Mouse (Mus musculus) stomach, postnatal 0 days (tissue): ENCODE results near the gene Mpg. TPM values are rescaled to one million over a fixed set of nuclear protein-coding genes. Genes with fewer than 3 reads are reported as not detected.
A peak's percentile ranks its signal among the peaks of the same experiment; 100 is the strongest.

Experiments
- ATAC-seq: fragments of 200-750 bp; cut with Nextera tagmentation; 2 replicates; pipeline ENCODE4 v1.8.0; 2017; ENCODE audit not compliant: low FRiP score, low TSS enrichment
- DNase-seq: peaks from one replicate; pipeline ENCODE4 v3.0.0-alpha.2; 2016; ENCODE audit warnings: low spot score
- H3K27ac ChIP-seq: fragments of 300-500 bp; sonication (generic); replicated peaks from 2 replicates; pipeline ENCODE4 v1.5.1; 2014; ENCODE audit warnings: mild to moderate bottlenecking, control low read depth
- H3K27me3 ChIP-seq: fragments of 300-500 bp; sonication (generic); 2 replicates; pipeline ENCODE4 v1.6.1; 2014; ENCODE audit warnings: low read length; ENCODE audit not compliant: control insufficient read depth, insufficient read depth
- H3K36me3 ChIP-seq: fragments of 300-500 bp; sonication (generic); 2 replicates; pipeline ENCODE4 v1.6.1; 2014; ENCODE audit warnings: low read length, mixed read lengths; ENCODE audit not compliant: control insufficient read depth, insufficient read depth
- H3K4me1 ChIP-seq: fragments of 300-500 bp; sonication (generic); replicated peaks from 2 replicates; pipeline ENCODE4 v1.6.1; 2014; ENCODE audit warnings: antibody characterized with exemption; ENCODE audit not compliant: control insufficient read depth, insufficient read depth
- H3K4me2 ChIP-seq: fragments of 300-500 bp; sonication (generic); replicated peaks from 2 replicates; pipeline ENCODE4 v1.6.1; 2014; ENCODE audit warnings: low read depth, mild to moderate bottlenecking, control low read depth, moderate library complexity
- H3K4me3 ChIP-seq: fragments of 300-500 bp; sonication (generic); 2 replicates; pipeline ENCODE4 v1.5.1; 2014; ENCODE audit warnings: low read depth, low read length, control low read depth
- H3K9ac ChIP-seq: fragments of 300-500 bp; sonication (generic); 2 replicates; pipeline ENCODE4 v1.6.1; 2014; ENCODE audit warnings: mild to moderate bottlenecking, low read length, control low read depth, mixed read lengths
- H3K9me3 ChIP-seq: fragments of 300-500 bp; sonication (generic); 2 replicates; pipeline ENCODE4 v1.6.1; 2016; ENCODE audit warnings: low read length; ENCODE audit not compliant: control insufficient read depth
- CTCF ChIP-seq: IDR thresholded peaks from 2 replicates; pipeline ENCODE4 v1.5.1; 2016; ENCODE audit warnings: antibody characterized with exemption, low read depth, mild to moderate bottlenecking, moderate library complexity
- EP300 ChIP-seq: optimal IDR thresholded peaks from 2 replicates; pipeline ENCODE3; 2016; ENCODE audit warnings: antibody characterized with exemption
- WGBS: fragments of 180-500 bp; shearing (Covaris S2); extraction: QIAGEN DNeasy Blood & Tissue Kit; methylation state at CpG from one replicate; pipeline ENCODE4 v1.1.7; 2014; 5-methylcytosine and 5-hydroxymethylcytosine counted together
- polyA plus RNA-seq: library from polyadenylated mRNA; unstranded; fragments of >200 nt; fragmentation: Nextera tagmentation; extraction: Ambion mirVana; gene quantifications from 2 replicates; pipeline ENCODE4 v1.2.1, GENCODE M21; 2015

Mpg gene
- polyA plus RNA-seq, 1 experiment from 2014 or later = 19.9 TPM

- H3K9ac ChIP-seq = no peak overlapping the region
- peaks cover 23% of the 10 kb centered on the region; the same call in 1 of the 2 replicates for H3K36me3 ChIP-seq
- H3K27ac ChIP-seq = 0 out of 2 replicates have a peak overlapping the region, but pooled peaks have one; percentile 40
- no peak overlapping the region for H3K4me3 ChIP-seq
- H3K27me3 ChIP-seq = no peaks in the 10 kb centered on the region
- TF ChIP-seq EP300 (no peak), CTCF (no peak)
- no peak overlapping the region for H3K4me2 ChIP-seq
- no peaks in the 10 kb centered on the region for H3K9me3 ChIP-seq
- 0 out of 2 replicates have a peak, but pooled peaks cover 2% of the 10 kb centered on the region for H3K4me1 ChIP-seq
- 78% methylated on average over 9 of the region's 9 CpGs for WGBS
- DNase-seq (peak; percentile 64), ATAC-seq (peak; percentile 66)
These were observed 15.7 kb upstream of the Mpg start for GRCm38 (mm10) chr11:32210623-32211022.

- no peak for TF ChIP-seq EP300
- no peak for TF ChIP-seq CTCF
- H3K27ac ChIP-seq = no peak overlapping the region
- no peak overlapping the region for H3K4me3 ChIP-seq
- H3K4me1 ChIP-seq = no peaks in the 10 kb centered on the region
- H3K4me2 ChIP-seq = no peak overlapping the region
- DNase-seq (no peak), ATAC-seq (no peak)
- no peak overlapping the region for H3K9ac ChIP-seq
- H3K27me3 ChIP-seq = no peaks in the 10 kb centered on the region
- WGBS = 89% methylated on average over 18 of the region's 18 CpGs
- no peaks in the 10 kb centered on the region for H3K9me3 ChIP-seq
- H3K36me3 ChIP-seq = peaks cover 21% of the 10 kb centered on the region; the same call in 1 of the 2 replicates
These were observed 10.7 kb upstream of the Mpg start for GRCm38 (mm10) chr11:32215372-32216162.

- H3K36me3 ChIP-seq = peaks cover 12% of the 10 kb centered on the region; the same call in 1 of the 2 replicates
- TF ChIP-seq CTCF (peak; percentile 93), EP300 (no peak)
- DNase-seq (peak; percentile 79), ATAC-seq (peak; percentile 53)
- H3K4me2 ChIP-seq = no peak overlapping the region
- H3K27me3 ChIP-seq = no peaks in the 10 kb centered on the region
- WGBS = 23% methylated on average over 8 of the region's 8 CpGs
- H3K27ac ChIP-seq = no peak overlapping the region
- H3K4me3 ChIP-seq = no peak overlapping the region
- H3K9ac ChIP-seq = no peak overlapping the region
- H3K9me3 ChIP-seq = no peaks in the 10 kb centered on the region
- H3K4me1 ChIP-seq = no peaks in the 10 kb centered on the region
These were observed 9.5 kb upstream of the Mpg start for GRCm38 (mm10) chr11:32216851-32217250.

- Histone ChIP-seq H3K27me3 (no peaks in the 10 kb centered on the region), H3K36me3 (peaks cover 6% of the 10 kb centered on the region; the same call in 1 of the 2 replicates), H3K4me2 (no peak overlapping the region), H3K4me3 (no peak overlapping the region), H3K4me1 (peaks cover 7% of the 10 kb centered on the region), H3K9me3 (no peaks in the 10 kb centered on the region), H3K9ac (peak overlapping the region; percentile 27), H3K27ac (no peak overlapping the region)
- TF ChIP-seq EP300 = no peak
- TF ChIP-seq CTCF = no peak
- DNase-seq (no peak), ATAC-seq (no peak)
- 46% methylated on average over 6 of the region's 6 CpGs for WGBS
These were observed 7.7 kb upstream of the Mpg start for GRCm38 (mm10) chr11:32218501-32219050.

GRCm38 (mm10) chr11:32219287-32219686 is 7.0 kb upstream of the Mpg start:
- WGBS = 78% methylated on average over 10 of the region's 10 CpGs
- no peak overlapping the region for H3K27ac ChIP-seq
- no peaks in the 10 kb centered on the region for H3K9me3 ChIP-seq
- ATAC-seq (no peak), DNase-seq (no peak)
- TF ChIP-seq CTCF (no peak), EP300 (no peak)
- no peak overlapping the region; the same call in 1 of the 2 replicates for H3K4me2 ChIP-seq
- peaks cover 6% of the 10 kb centered on the region; the same call in 1 of the 2 replicates for H3K36me3 ChIP-seq
- peaks cover 10% of the 10 kb centered on the region for H3K4me1 ChIP-seq
- no peak overlapping the region for H3K4me3 ChIP-seq
- H3K27me3 ChIP-seq = no peaks in the 10 kb centered on the region
- no peak overlapping the region for H3K9ac ChIP-seq
